Comparison of ENCODE assay signal across 23 mouse cellular contexts in genomic region chr5:106139109-106139508, GRCm38 (mm10).
DNase-seq lines count a peak whose midpoint lies in the region; ATAC-seq and TF ChIP-seq lines count a peak whose summit lies in the region.
"Had no signal": no experiment of that assay in that cellular context is flagged by ENCODE, and none has a peak within 500 bp of the region (broad histone marks: within the 10 kb centered on the region; RNA-seq: fewer than 3 reads in every experiment).

No protein-coding gene starts in this region.

- ATAC-seq in heart, embryonic 12.5 days (ENCODE audit: insufficient number of reproducible peaks, low FRiP score) = 0 out of 2 replicates have a peak, but pooled peaks have one; percentile 53
- peak; percentile 86 for ATAC-seq in heart, embryonic 16.5 days (replicated peaks; ENCODE audit: extremely low read depth, insufficient read depth, low FRiP score)
- ATAC-seq in lung, embryonic 14.5 days (ENCODE audit: insufficient read depth) = peak; percentile 68
- ATAC-seq: CD4-positive, CD25-positive, alpha-beta regulatory T cell, adult 4 months; forebrain, embryonic 13.5 days; forebrain, postnatal 0 days; hindbrain, postnatal 0 days; intestine, embryonic 15.5 days had no signal

- no peak overlapping the region for H3K4me3 ChIP-seq in heart, embryonic 12.5 days
- no peak overlapping the region for H3K4me3 ChIP-seq in heart, embryonic 16.5 days (ENCODE audit: low read length)
- no peak overlapping the region for H3K4me3 ChIP-seq in lung, embryonic 14.5 days (ENCODE audit: low read depth, low read length)
- no peak overlapping the region for H3K4me3 ChIP-seq in lung, adult 2 months (replicated peaks; ENCODE audit: extremely low read depth, low read depth, low read length)
- H3K4me3 ChIP-seq: embryonic facial prominence, embryonic 10.5 days; forebrain, embryonic 13.5 days; heart, embryonic 10.5 days; hindbrain, embryonic 13.5 days; intestine, embryonic 15.5 days had no signal

- peaks cover 10% of the 10 kb centered on the region; the same call in 1 of the 2 replicates for H3K4me1 ChIP-seq in heart, embryonic 12.5 days (replicated peaks)
- H3K4me1 ChIP-seq in heart, embryonic 16.5 days (ENCODE audit: control insufficient read depth, insufficient read depth, low read length) = peaks cover 7% of the 10 kb centered on the region; the same call in 1 of the 2 replicates
- no peaks in the 10 kb centered on the region for H3K4me1 ChIP-seq in lung, embryonic 14.5 days (ENCODE audit: insufficient read depth)
- H3K4me1 ChIP-seq in lung, adult 2 months (ENCODE audit: control insufficient read depth, insufficient read depth, low read length) = no peaks in the 10 kb centered on the region
- H3K4me1 ChIP-seq: embryonic facial prominence, embryonic 10.5 days; forebrain, embryonic 13.5 days; heart, embryonic 10.5 days; hindbrain, embryonic 13.5 days; intestine, embryonic 15.5 days had no signal

- no peak for TF ChIP-seq POLR2A in lung, adult 2 months (IDR thresholded peaks at IDR 0.05; ENCODE audit: borderline replicate concordance, extremely low read depth, low read depth, low read length)

- H3K36me3 ChIP-seq in heart, embryonic 12.5 days = no peaks in the 10 kb centered on the region
- H3K36me3 ChIP-seq in heart, embryonic 16.5 days (ENCODE audit: control insufficient read depth, insufficient read depth) = no peaks in the 10 kb centered on the region
- no peaks in the 10 kb centered on the region for H3K36me3 ChIP-seq in lung, embryonic 14.5 days (ENCODE audit: insufficient read depth)
- H3K36me3 ChIP-seq: embryonic facial prominence, embryonic 10.5 days; G1E; heart, embryonic 10.5 days; hindbrain, embryonic 13.5 days; intestine, embryonic 15.5 days had no signal

- intact Hi-C loops in heart, postnatal 14 days (cut with DNase I) = no loop called here

- no peak for DNase-seq in heart, postnatal 14 days
- DNase-seq in heart, adult 18-20 months = no peak
- peak; percentile 37 for DNase-seq in lung, embryonic 14.5 days
- DNase-seq in lung, adult 2 months = no peak
- peak; percentile 1 for DNase-seq in lung, postnatal 36 days
- DNase-seq in lung, postnatal 4 days = no peak
- DNase-seq: adrenal gland, adult 8-10 months; adrenal gland, postnatal 36 days; B cell, adult 2 months; cerebellum, adult 2 months; cerebellum, postnatal 10 days; forebrain, postnatal 0 days; gastrocnemius, postnatal 14 days had no signal

- H3K4me2 ChIP-seq in heart, embryonic 12.5 days = no peak overlapping the region
- H3K4me2 ChIP-seq in heart, embryonic 16.5 days (ENCODE audit: low read depth, low read length) = no peak overlapping the region
- H3K4me2 ChIP-seq in lung, embryonic 14.5 days = no peak overlapping the region
- H3K4me2 ChIP-seq: forebrain, embryonic 13.5 days; hindbrain, embryonic 13.5 days; intestine, embryonic 15.5 days had no signal

- 0 out of 2 replicates have a peak, but pooled peaks cover 4% of the 10 kb centered on the region for H3K9me3 ChIP-seq in heart, embryonic 12.5 days (replicated peaks)
- 0 out of 2 replicates have a peak, but pooled peaks cover 3% of the 10 kb centered on the region for H3K9me3 ChIP-seq in heart, embryonic 16.5 days (replicated peaks; ENCODE audit: control insufficient read depth, low read length)
- no peaks in the 10 kb centered on the region for H3K9me3 ChIP-seq in lung, embryonic 14.5 days (ENCODE audit: low read depth, low read length)
- H3K9me3 ChIP-seq: embryonic facial prominence, embryonic 10.5 days; forebrain, embryonic 13.5 days; heart, embryonic 10.5 days; hindbrain, embryonic 13.5 days; intestine, embryonic 15.5 days had no signal

- H3K27me3 ChIP-seq in heart, embryonic 12.5 days (replicated peaks) = no peaks in the 10 kb centered on the region
- no peaks in the 10 kb centered on the region for H3K27me3 ChIP-seq in heart, embryonic 16.5 days (ENCODE audit: control insufficient read depth, insufficient read depth, low read length)
- no peaks in the 10 kb centered on the region for H3K27me3 ChIP-seq in lung, embryonic 14.5 days (ENCODE audit: insufficient read depth, low read length)
- H3K27me3 ChIP-seq: forebrain, embryonic 13.5 days; hindbrain, embryonic 13.5 days; intestine, embryonic 15.5 days had no signal

- no peak for TF ChIP-seq CTCF in lung, embryonic 14.5 days (IDR thresholded peaks at IDR 0.05; ENCODE audit: low read depth)
- no peak for TF ChIP-seq CTCF in lung, adult 2 months (IDR thresholded peaks at IDR 0.05; ENCODE audit: insufficient read depth, low read length)

- no peak overlapping the region for H3K9ac ChIP-seq in heart, embryonic 12.5 days
- H3K9ac ChIP-seq in heart, embryonic 16.5 days (ENCODE audit: low read length) = no peak overlapping the region
- H3K9ac ChIP-seq in lung, embryonic 14.5 days = no peak overlapping the region
- H3K9ac ChIP-seq: forebrain, embryonic 13.5 days; forebrain, postnatal 0 days; hindbrain, embryonic 13.5 days; intestine, embryonic 15.5 days had no signal

- H3K27ac ChIP-seq in heart, embryonic 12.5 days (ENCODE audit: poor library complexity, severe bottlenecking) = no peak overlapping the region
- H3K27ac ChIP-seq in heart, embryonic 16.5 days (ENCODE audit: low read length) = peak overlapping the region; percentile 28
- no peak overlapping the region; the same call in 1 of the 2 replicates for H3K27ac ChIP-seq in lung, embryonic 14.5 days (ENCODE audit: low read depth)
- H3K27ac ChIP-seq: embryonic facial prominence, embryonic 10.5 days; forebrain, embryonic 13.5 days; heart, embryonic 10.5 days; hindbrain, embryonic 13.5 days; hindbrain, postnatal 0 days; intestine, embryonic 15.5 days had no signal

Comparison
In these comparisons a context has a peak if more than half of its experiments do, and no peak if none do; other contexts are left out.
1. DNase-seq: peak in lung, embryonic 14.5 days (single experiment) and lung, postnatal 36 days (single experiment); none in heart, postnatal 14 days (0 of 2), heart, adult 18-20 months (0 of 2), lung, adult 2 months (single experiment) and lung, postnatal 4 days (0 of 2).
2. Peak in every context shown above with its lines, with median percentiles within 50 percentile points of each other: ATAC-seq.